Mouse (Mus musculus) hindbrain, embryonic 14.5 days (tissue): ENCODE results near the gene Chkb. TPM values are rescaled to one million over a fixed set of nuclear protein-coding genes. Genes with fewer than 3 reads are reported as not detected.

Source experiments
- ATAC-seq: fragments of 200-750 bp; cut with Nextera tagmentation; 2 replicates; pipeline ENCODE4 v1.8.0; 2017; ENCODE audit warnings: moderate number of reproducible peaks, mild to moderate bottlenecking, moderate TSS enrichment, moderate library complexity; ENCODE audit not compliant: low FRiP score
- DNase-seq: peaks from one replicate; pipeline ENCODE4 v3.0.0-alpha.2; 2015; ENCODE audit warnings: low spot score
- H3K27ac ChIP-seq: fragments of 300-500 bp; sonication (generic); 2 replicates; pipeline ENCODE4 v1.5.1; 2014; ENCODE audit warnings: mild to moderate bottlenecking, moderate library complexity
- H3K27me3 ChIP-seq: fragments of 300-500 bp; sonication (generic); 2 replicates; pipeline ENCODE4 v1.6.1; 2014; ENCODE audit warnings: mild to moderate bottlenecking, low read length, mixed read lengths; ENCODE audit not compliant: control insufficient read depth, insufficient read depth
- H3K36me3 ChIP-seq: fragments of 300-500 bp; sonication (generic); replicated peaks from 2 replicates; pipeline ENCODE4 v1.6.1; 2014; ENCODE audit not compliant: control insufficient read depth, insufficient read depth
- H3K4me1 ChIP-seq: fragments of 300-500 bp; sonication (generic); replicated peaks from 2 replicates; pipeline ENCODE4 v1.6.1; 2014; ENCODE audit warnings: antibody characterized with exemption, low read length, mixed read lengths; ENCODE audit not compliant: control insufficient read depth, insufficient read depth
- H3K4me2 ChIP-seq: fragments of 300-500 bp; sonication (generic); replicated peaks from 2 replicates; pipeline ENCODE4 v1.6.1; 2014; ENCODE audit warnings: mild to moderate bottlenecking, moderate library complexity
- H3K4me3 ChIP-seq: fragments of 300-500 bp; sonication (generic); replicated peaks from 2 replicates; pipeline ENCODE4 v1.5.1; 2014; ENCODE audit warnings: mild to moderate bottlenecking, low read length
- H3K9ac ChIP-seq: fragments of 300-500 bp; sonication (generic); 2 replicates; pipeline ENCODE4 v1.6.1; 2014
- H3K9me3 ChIP-seq: fragments of 300-500 bp; sonication (generic); 2 replicates; pipeline ENCODE4 v1.6.1; 2016; ENCODE audit warnings: low read length; ENCODE audit not compliant: control insufficient read depth
- WGBS: fragments of 180-500 bp; shearing (Covaris S2); extraction: QIAGEN DNeasy Blood & Tissue Kit; methylation state at CpG from one replicate; pipeline ENCODE4 v1.1.7; 2014; 5-methylcytosine and 5-hydroxymethylcytosine counted together
- polyA plus RNA-seq: library from polyadenylated mRNA; unstranded; fragments of >200 nt; fragmentation: Nextera tagmentation; extraction: Ambion mirVana; gene quantifications from 2 replicates; pipeline ENCODE4 v1.2.1, GENCODE M21; 2014

Chkb gene
- polyA plus RNA-seq, 1 experiment from 2014 or later: 76.3 TPM

GRCm38 (mm10) chr15:89396883-89397282, 32.8 kb downstream of the Chkb start:
- H3K4me2 ChIP-seq: no peak overlapping the region

GRCm38 (mm10) chr15:89390081-89390480, 39.6 kb downstream of the Chkb start:
- Histone ChIP-seq H3K4me3 (no peak overlapping the region), H3K9ac (no peak overlapping the region), H3K27ac (no peak overlapping the region), H3K9me3 (no peaks in the 10 kb centered on the region), H3K4me2 (no peak overlapping the region), H3K27me3 (no peaks in the 10 kb centered on the region), H3K4me1 (no peaks in the 10 kb centered on the region), H3K36me3 (no peaks in the 10 kb centered on the region)
- DNase-seq: no peak
- 89% methylated on average over 10 of the region's 10 CpGs for whole genome bisulfite sequencing
- no peak for ATAC-seq

More at GRCm38 (mm10) chr15:89396883-89397282, 32.8 kb downstream of the Chkb start:
- Histone ChIP-seq H3K9ac (no peak overlapping the region), H3K27me3 (no peaks in the 10 kb centered on the region; the same call in 1 of the 2 replicates), H3K27ac (no peak overlapping the region), H3K4me1 (no peaks in the 10 kb centered on the region), H3K9me3 (no peaks in the 10 kb centered on the region), H3K4me3 (no peak overlapping the region), H3K36me3 (no peaks in the 10 kb centered on the region)
- no peak for DNase-seq
- ATAC-seq: no peak
- 91% methylated on average over 4 of the region's 4 CpGs for WGBS

GRCm38 (mm10) chr15:89387127-89387526, 42.6 kb downstream of the Chkb start:
- no peaks in the 10 kb centered on the region for H3K9me3 ChIP-seq
- H3K27me3 ChIP-seq: no peaks in the 10 kb centered on the region
- H3K4me3 ChIP-seq: no peak overlapping the region
- no peaks in the 10 kb centered on the region for H3K4me1 ChIP-seq
- H3K27ac ChIP-seq: no peak overlapping the region
- no peak overlapping the region for H3K9ac ChIP-seq
- ATAC-seq (no peak), DNase-seq (no peak)
- WGBS: 52% methylated on average over 12 of the region's 12 CpGs
- no peaks in the 10 kb centered on the region for H3K36me3 ChIP-seq
- no peak overlapping the region for H3K4me2 ChIP-seq

- ATAC-seq: no peak
- Histone ChIP-seq H3K4me3 (no peak within 1 kb of the TSS), H3K9ac (no peak within 1 kb of the TSS), H3K9me3 (no peaks in the 10 kb centered on the region), H3K36me3 (no peaks in the 10 kb centered on the region), H3K4me2 (no peak within 1 kb of the TSS), H3K4me1 (no peaks in the 10 kb centered on the region), H3K27ac (no peak within 1 kb of the TSS), H3K27me3 (peaks cover 16% of the 10 kb centered on the region)
- no peak for DNase-seq
- 91% methylated on average over 7 of the region's 7 CpGs for WGBS
Observed at GRCm38 (mm10) chr15:89384617-89385016, 45.1 kb downstream of the Chkb start, which contains the start of gene Klhdc7b. Gene Klhdc7b (plus strand): TSS chr15:89384917.

GRCm38 (mm10) chr15:89379429-89379828, 50.3 kb downstream of the Chkb start:
- peaks cover 7% of the 10 kb centered on the region for H3K4me1 ChIP-seq
- DNase-seq (no peak), ATAC-seq (no peak)
- no peaks in the 10 kb centered on the region for H3K36me3 ChIP-seq
- 15% methylated on average over 10 of the region's 10 CpGs for WGBS
- H3K27ac ChIP-seq: no peak overlapping the region
- no peak overlapping the region; the same call in 1 of the 2 replicates for H3K9ac ChIP-seq
- peak overlapping the region; percentile 48 for H3K4me2 ChIP-seq
- peaks cover 55% of the 10 kb centered on the region for H3K27me3 ChIP-seq
- H3K4me3 ChIP-seq: peak overlapping the region; percentile 21
- no peaks in the 10 kb centered on the region for H3K9me3 ChIP-seq

GRCm38 (mm10) chr15:89378831-89379401, 50.8 kb downstream of the Chkb start, which contains the start of gene Odf3b:
Gene Odf3b (minus strand): TSS chr15:89379282.
- H3K4me2 ChIP-seq: peak within 1 kb of the TSS; percentile 48
- H3K9me3 ChIP-seq: no peaks in the 10 kb centered on the region
- no peaks in the 10 kb centered on the region for H3K36me3 ChIP-seq
- peaks cover 11% of the 10 kb centered on the region for H3K4me1 ChIP-seq
- no peak within 1 kb of the TSS for H3K27ac ChIP-seq
- peaks cover 55% of the 10 kb centered on the region for H3K27me3 ChIP-seq
- ATAC-seq: no peak
- DNase-seq: peak; percentile 43
- H3K9ac ChIP-seq: peak within 1 kb of the TSS; percentile 49; the same call in 1 of the 2 replicates
- WGBS: under 1% methylated on average over 33 of the region's 33 CpGs
- H3K4me3 ChIP-seq: peak within 1 kb of the TSS; percentile 21

- ATAC-seq: no peak
- Histone ChIP-seq H3K4me1 (peaks cover 13% of the 10 kb centered on the region), H3K9ac (peak overlapping the region; percentile 49; the same call in 1 of the 2 replicates), H3K36me3 (no peaks in the 10 kb centered on the region), H3K9me3 (no peaks in the 10 kb centered on the region), H3K4me3 (peak overlapping the region; percentile 21), H3K27me3 (peaks cover 55% of the 10 kb centered on the region), H3K27ac (no peak overlapping the region), H3K4me2 (peak overlapping the region; percentile 48)
- DNase-seq: no peak
- 13% methylated on average over 46 of the region's 46 CpGs for WGBS
Observed at GRCm38 (mm10) chr15:89377938-89378828, 51.5 kb downstream of the Chkb start.

- Histone ChIP-seq H3K27me3 (peaks cover 55% of the 10 kb centered on the region), H3K4me2 (no peak overlapping the region), H3K4me1 (peaks cover 20% of the 10 kb centered on the region), H3K9me3 (no peaks in the 10 kb centered on the region), H3K36me3 (no peaks in the 10 kb centered on the region), H3K9ac (no peak overlapping the region), H3K27ac (no peak overlapping the region), H3K4me3 (no peak overlapping the region)
- no peak for ATAC-seq
- DNase-seq: no peak
- whole genome bisulfite sequencing: 9% methylated on average over 18 of the region's 18 CpGs
Observed at GRCm38 (mm10) chr15:89377362-89377761, 52.3 kb downstream of the Chkb start.

GRCm38 (mm10) chr15:89376957-89377356, 52.8 kb downstream of the Chkb start, which contains the start of gene Tymp:
Gene Tymp (minus strand): TSS chr15:89377039.
- WGBS: 24% methylated on average over 16 of the region's 16 CpGs
- Histone ChIP-seq H3K27ac (no peak within 1 kb of the TSS), H3K9me3 (no peaks in the 10 kb centered on the region), H3K36me3 (peaks cover 4% of the 10 kb centered on the region), H3K4me1 (peaks cover 20% of the 10 kb centered on the region), H3K4me2 (no peak within 1 kb of the TSS), H3K27me3 (peaks cover 55% of the 10 kb centered on the region), H3K4me3 (no peak within 1 kb of the TSS), H3K9ac (no peak within 1 kb of the TSS)
- ATAC-seq: no peak
- no peak for DNase-seq
